Mouse (Mus musculus) R1 (cell line): Measurements from ENCODE around the gene Lrrc46.

Source experiments
- DNase-seq: peaks from one replicate; pipeline ENCODE4 v3.0.0-alpha.2; 2018; ENCODE audit warnings: low read depth, low spot score

Lrrc46 gene

GRCm38 (mm10) chr11:97041022-97041899 is at the start of gene Lrrc46, which contains the start of gene Mrpl10:
Gene Lrrc46 (minus strand): TSS chr11:97041407.
Gene Mrpl10 (plus strand): TSS chr11:97041560.
- DNase-seq = peak; percentile 96

DNA sequence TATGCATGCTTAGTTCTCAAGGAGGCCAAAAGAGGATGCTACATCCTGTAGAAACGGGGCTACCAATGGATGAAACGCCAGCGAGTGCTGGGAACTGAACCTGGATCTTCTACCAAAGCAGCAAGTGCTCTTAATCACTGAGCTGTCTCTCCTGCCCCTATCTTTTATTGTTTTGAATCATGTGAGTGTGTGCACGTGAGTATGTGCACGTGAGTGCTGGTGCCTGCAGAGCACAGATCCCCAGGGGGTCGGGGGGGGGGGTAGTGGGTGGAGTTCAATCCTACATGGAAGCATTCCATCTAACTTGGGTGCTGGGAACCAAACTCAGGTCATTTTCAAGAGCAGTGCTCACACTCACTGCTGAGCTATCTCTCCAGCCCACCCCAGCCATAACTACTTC is 45.2 kb upstream of the Lrrc46 start:
- peak; percentile 32 for DNase-seq

DNA sequence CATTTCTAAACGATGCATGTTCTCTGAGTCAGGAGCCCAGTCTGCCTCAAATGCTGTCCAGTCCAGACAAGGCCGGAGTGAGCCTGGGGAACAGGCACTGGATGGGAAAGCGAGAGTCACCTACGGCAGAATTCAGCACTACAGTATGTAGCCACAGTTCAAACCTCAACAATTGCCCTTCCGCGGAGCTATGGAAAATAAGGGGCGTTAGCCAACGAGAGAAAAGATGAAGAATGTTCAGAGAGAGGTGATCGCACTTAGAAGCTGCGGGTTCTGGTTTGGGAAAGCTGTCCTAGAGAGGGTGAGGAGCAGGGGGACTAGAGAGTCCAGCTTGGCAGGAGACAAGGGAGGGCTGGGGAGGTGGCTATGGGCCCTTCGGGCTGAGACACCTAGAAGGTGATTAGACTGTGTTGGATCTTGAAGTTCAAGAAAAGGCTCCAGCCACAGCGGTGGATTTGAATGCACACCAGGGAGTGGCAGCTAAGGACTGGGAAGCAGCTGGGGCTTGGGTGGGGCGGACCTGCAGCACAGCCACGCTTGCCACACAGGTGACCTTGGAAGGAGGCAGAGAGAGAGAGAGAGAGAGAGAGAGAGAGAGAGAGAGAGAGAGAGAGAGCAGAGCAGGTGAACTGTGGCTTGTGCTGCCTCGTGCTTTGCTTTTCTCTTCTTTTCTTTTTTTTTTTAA is 43.8 kb upstream of the Lrrc46 start:
- DNase-seq = peak; percentile 78

GRCm38 (mm10) chr11:97083401-97084140 is 42.4 kb upstream of the Lrrc46 start:
- no peak for DNase-seq

- DNase-seq = peak; percentile 77
Observed at GRCm38 (mm10) chr11:97082977-97083376, 41.8 kb upstream of the Lrrc46 start.

GRCm38 (mm10) chr11:97080291-97080690 is 39.1 kb upstream of the Lrrc46 start:
- DNase-seq = no peak

DNA sequence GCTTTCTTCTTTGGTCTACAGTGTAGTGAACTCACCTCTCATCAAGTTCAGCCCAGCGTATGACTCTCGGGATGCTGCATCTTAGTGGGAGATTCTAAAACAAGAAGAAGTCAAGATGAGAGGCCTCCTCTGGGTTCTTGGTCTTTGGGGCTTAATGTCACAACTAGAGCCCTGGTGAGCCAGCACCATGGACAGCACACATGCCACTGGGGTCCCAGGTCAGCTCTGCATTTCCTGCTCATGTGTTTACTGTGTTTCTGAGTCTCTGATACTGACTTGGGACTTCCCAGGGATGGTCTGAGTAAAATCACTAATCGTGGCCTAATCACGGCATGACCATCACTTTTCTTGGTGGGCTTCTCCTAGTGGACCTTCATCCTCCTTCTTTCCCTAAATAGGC is 37.5 kb upstream of the Lrrc46 start:
- peak; percentile 68 for DNase-seq

DNA sequence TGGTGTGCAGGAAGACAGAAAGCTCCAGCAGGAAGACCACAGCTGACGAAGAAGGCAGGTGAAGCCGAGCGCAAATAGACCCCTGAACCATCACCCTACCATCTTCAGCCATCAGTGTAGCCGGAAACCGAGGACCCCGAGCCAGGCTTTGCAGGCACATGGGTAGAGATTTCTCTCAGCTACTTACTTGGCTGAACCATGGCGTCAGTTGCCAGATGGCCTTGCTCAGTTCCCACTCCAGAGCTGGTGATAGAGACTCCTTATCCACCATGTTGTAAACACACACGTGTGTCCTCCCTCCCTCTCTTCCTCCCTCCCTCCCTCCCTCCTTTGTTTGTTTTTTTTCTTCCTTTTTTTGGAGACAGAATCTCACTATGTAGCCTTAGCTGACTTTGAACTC is 33.0 kb upstream of the Lrrc46 start:
- no peak for DNase-seq

DNA sequence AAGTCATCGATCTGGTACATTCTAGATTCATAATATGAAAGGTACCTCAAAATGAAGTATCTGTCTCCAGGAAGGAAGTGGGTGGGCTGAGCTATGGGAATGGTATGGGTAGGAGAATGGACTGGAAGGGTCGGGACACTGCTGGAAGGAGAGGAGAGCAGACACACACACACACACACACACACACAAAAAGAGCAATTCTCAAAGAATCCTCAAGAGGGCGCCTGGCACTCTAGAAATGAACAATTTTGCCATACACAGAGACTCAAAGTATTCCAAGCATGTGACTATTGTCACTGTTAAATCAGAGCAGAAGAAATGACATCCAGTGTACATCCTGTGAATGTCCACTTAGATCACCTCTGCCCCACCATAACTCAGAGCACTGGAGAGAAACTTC is 31.3 kb upstream of the Lrrc46 start:
- DNase-seq = peak; percentile 81

GRCm38 (mm10) chr11:97071129-97071528 is 29.9 kb upstream of the Lrrc46 start:
- DNase-seq = no peak

DNA sequence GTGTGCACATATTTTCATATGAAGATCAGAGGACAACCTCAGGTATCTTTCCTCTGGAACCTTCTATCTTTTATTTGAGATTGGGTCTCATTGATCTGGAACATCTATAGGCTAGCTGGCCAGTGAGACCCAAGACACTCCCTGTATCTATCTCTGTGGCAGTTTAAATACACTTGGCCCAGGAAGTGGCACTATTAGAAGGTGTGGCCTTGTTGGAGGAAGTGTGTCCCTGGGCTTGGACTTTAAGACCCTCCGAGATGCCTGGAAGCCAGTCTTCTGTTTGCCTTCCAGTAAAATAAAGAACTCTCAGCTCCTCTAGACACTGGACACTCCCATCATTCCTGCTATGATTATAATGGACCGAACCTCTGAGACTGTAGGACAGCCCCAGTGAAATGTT is 28.6 kb upstream of the Lrrc46 start:
- DNase-seq = no peak

DNA sequence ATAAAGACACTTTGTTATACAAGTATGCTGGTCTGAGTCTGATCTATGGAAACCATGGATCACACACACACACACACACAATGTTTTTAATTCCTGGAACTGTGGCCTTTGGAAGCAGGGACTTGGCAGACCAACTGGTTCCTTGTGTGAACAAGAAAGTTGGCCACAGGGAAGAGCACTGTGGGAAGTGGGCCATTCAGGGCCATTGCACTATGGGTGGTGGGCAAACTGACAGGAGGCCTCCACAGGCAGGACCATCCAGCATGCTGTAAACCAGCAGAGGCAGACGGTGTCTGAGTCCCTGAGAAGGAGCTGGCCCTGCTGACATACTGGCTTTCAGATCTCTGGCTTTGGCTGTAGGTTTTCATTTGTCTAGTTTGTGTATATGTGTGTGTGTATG is 28.1 kb upstream of the Lrrc46 start:
- DNase-seq = no peak

DNA sequence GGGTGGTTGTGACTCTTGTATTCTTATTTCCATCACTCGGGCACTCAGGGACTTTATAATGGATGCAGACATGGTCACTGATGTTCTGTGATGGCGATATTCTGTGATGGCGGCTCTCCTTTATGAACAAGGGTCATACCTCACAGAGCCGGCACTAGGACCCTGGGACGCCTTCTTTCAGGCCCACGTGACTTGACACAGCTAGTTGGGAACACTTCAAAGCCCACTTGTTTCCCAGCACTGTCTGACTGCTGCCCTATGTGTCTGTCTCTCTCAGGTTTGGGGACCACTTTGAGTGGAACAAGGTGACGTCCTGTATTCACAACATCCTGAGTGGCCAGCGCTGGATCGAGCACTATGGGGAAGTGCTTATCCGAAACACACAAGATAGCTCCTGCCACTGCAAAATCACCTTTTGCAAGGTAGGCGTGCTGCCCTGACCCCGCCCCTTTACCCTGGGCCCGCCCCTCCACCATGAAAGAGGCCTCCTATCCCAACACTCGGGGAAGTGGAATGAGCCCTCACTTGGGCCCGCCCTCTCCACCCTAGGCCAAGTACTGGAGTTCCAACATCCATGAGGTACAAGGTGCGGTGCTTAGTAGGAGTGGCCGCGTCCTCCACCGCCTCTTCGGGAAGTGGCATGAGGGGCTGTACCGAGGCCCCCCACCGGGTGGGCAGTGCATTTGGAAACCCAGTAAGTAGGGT is 25.6 kb upstream of the Lrrc46 start:
- peak; percentile 97 for DNase-seq

DNA sequence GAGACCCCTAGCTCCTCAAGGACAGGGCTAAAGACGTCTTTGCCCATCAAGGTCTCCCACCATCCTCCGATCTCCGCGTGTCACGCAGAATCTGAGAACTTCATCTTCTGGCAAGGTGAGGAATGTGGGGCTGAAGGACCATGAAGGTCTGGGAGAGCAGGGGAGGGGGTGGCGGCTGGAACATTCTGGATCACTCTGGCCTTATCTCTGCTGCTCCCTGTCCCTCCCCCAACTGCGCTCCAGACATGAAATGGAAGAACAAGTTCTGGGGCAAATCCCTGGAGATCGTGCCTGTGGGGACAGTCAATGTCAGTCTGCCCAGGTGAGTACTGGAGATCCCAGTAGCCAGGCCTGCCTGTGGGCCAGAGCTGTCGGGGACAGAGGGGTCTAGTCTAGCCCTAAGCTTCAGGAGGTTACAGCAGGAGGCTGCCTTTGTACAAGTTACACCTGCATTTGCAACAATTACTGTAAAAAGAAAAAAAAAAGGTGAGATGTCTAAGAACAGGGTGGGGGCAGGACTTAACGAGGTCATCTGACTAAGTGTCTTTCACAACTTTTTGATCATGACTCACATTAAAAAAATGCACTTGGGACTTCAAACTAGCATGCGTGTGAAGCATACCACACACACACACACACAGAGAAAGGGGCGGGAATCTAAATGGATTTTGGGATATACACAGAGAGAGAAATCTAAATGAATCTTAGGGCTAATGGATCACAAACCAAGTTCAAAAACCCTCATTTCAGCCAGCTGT is 24.5 kb upstream of the Lrrc46 start:
- DNase-seq = no peak

GRCm38 (mm10) chr11:97063921-97064295 is 22.7 kb upstream of the Lrrc46 start:
- DNase-seq = peak; percentile 78

- no peak for DNase-seq
Observed at GRCm38 (mm10) chr11:97063274-97063920, 22.2 kb upstream of the Lrrc46 start.

DNA sequence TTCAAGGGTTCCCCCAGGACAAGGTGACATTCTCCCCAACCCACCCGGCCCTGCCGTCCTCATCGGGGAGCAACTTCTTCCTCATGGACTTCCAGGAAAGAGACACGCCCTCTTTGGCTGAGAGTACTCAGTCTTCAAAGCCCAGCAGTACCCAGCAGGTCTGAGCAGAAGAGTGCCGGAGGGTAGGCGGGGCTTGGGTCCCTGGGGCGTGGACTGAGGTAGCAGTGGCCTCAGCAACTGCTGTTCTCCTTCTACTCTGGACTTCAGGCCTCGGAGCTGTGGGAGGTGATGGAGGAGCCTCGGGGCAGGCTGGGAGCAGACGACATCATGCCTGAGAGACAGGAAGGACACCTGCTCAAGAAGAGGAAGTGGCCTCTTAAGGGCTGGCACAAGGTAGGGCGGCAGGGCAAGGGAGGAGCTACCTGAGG is 11.0 kb upstream of the Lrrc46 start:
- DNase-seq = peak; percentile 85

- DNase-seq = no peak
Observed at GRCm38 (mm10) chr11:97050944-97051586, 9.9 kb upstream of the Lrrc46 start.

GRCm38 (mm10) chr11:97050216-97050943 is 9.2 kb upstream of the Lrrc46 start, which contains the start of gene Osbpl7:
Gene Osbpl7 (plus strand): TSS chr11:97050628.
- peak; percentile 41 for DNase-seq
